In genomic region chr6:71831581-71831960, GRCm38 (mm10) we compare ENCODE assay signal across 8 mouse cellular contexts. TPM values are rescaled to one million over a fixed set of nuclear protein-coding genes. Genes with fewer than 3 reads are reported as not detected.
DNase-seq lines count a peak whose midpoint lies in the region; ATAC-seq and TF ChIP-seq lines count a peak whose summit lies in the region.

No protein-coding gene starts in this region.

- TF ChIP-seq POLR2A in testis, adult 2 months (IDR thresholded peaks at IDR 0.05; ENCODE audit: control insufficient read depth, low read depth, low read length), result no peak; the same call in 1 of the 2 replicates

- H3K36me3 ChIP-seq in E14TG2a.4 (ENCODE audit: insufficient read depth, low read length), result peaks cover 40% of the 10 kb centered on the region
- H3K36me3 ChIP-seq in forebrain, embryonic 12.5 days (replicated peaks), result peaks cover 15% of the 10 kb centered on the region
- H3K36me3 ChIP-seq in heart, postnatal 0 days (replicated peaks; ENCODE audit: control insufficient read depth, insufficient read depth, low read length), result 0 out of 2 replicates have a peak, but pooled peaks cover 10% of the 10 kb centered on the region
- H3K36me3 ChIP-seq in liver, embryonic 16.5 days (ENCODE audit: control insufficient read depth, insufficient read depth), result 0 out of 2 replicates have a peak, but pooled peaks cover 2% of the 10 kb centered on the region
- H3K36me3 ChIP-seq in neural tube, embryonic 13.5 days, result peaks cover 21% of the 10 kb centered on the region
- H3K36me3 ChIP-seq in testis, adult 2 months (ENCODE audit: control insufficient read depth, insufficient read depth, low read length), result no peaks in the 10 kb centered on the region

- peak overlapping the region; percentile 93 for H3K27ac ChIP-seq in forebrain, embryonic 12.5 days
- H3K27ac ChIP-seq in heart, postnatal 0 days (ENCODE audit: low read depth), result peak overlapping the region; percentile 98
- H3K27ac ChIP-seq in liver, embryonic 16.5 days (ENCODE audit: low read length), result peak overlapping the region; percentile 96
- H3K27ac ChIP-seq in neural tube, embryonic 13.5 days (replicated peaks), result peak overlapping the region; percentile 94
- H3K27ac ChIP-seq in testis, adult 2 months (ENCODE audit: control insufficient read depth, insufficient read depth, low read depth, low read length), result peak overlapping the region; percentile 99

- TF ChIP-seq CTCF in E14TG2a.4 (conservative IDR thresholded peaks at IDR 0.05; ENCODE audit: low read length), result no peak
- TF ChIP-seq CTCF in heart, postnatal 0 days (IDR thresholded peaks at IDR 0.05; ENCODE audit: low read depth), result no peak
- no peak for TF ChIP-seq CTCF in testis, adult 2 months (IDR thresholded peaks at IDR 0.05; ENCODE audit: control insufficient read depth, insufficient read depth, insufficient replicate concordance, low read depth, low read length)

- peak; percentile 13; the same call in 1 of the 2 replicates for TF ChIP-seq EP300 in heart, postnatal 0 days (IDR thresholded peaks at IDR 0.05; ENCODE audit: low read depth)

- WGBS in forebrain, embryonic 12.5 days, result 0% methylated on average over 21 of the region's 21 CpGs
- WGBS in heart, postnatal 0 days, result 0% methylated on average over 21 of the region's 21 CpGs
- under 1% methylated on average over 21 of the region's 21 CpGs for WGBS in liver, embryonic 16.5 days (ENCODE audit: insufficient replicate concordance)
- 0% methylated on average over 21 of the region's 21 CpGs for WGBS in neural tube, embryonic 13.5 days

- peak; percentile 94 for DNase-seq in c-Kit-positive CD71-positive TER-119-positive erythroid progenitor cells, embryonic 14.5 days (ENCODE audit: low spot score)
- peak; percentile 97 for DNase-seq in heart, postnatal 0 days (ENCODE audit: low spot score)
- peak; percentile 93 to 98 for DNase-seq in kidney, postnatal 4 days

- H3K9ac ChIP-seq in forebrain, embryonic 12.5 days, result peak overlapping the region; percentile 83
- peak overlapping the region; percentile 85 for H3K9ac ChIP-seq in heart, postnatal 0 days (replicated peaks; ENCODE audit: low read depth, low read length)
- peak overlapping the region; percentile 94 for H3K9ac ChIP-seq in liver, embryonic 16.5 days (ENCODE audit: low read depth, low read length)
- H3K9ac ChIP-seq in neural tube, embryonic 13.5 days, result peak overlapping the region; percentile 91

- peak overlapping the region; percentile 59 for H3K4me2 ChIP-seq in forebrain, embryonic 12.5 days
- peak overlapping the region; percentile 73 for H3K4me2 ChIP-seq in heart, postnatal 0 days (ENCODE audit: low read depth, low read length)
- H3K4me2 ChIP-seq in liver, embryonic 16.5 days (ENCODE audit: low read depth, low read length), result peak overlapping the region; percentile 86
- H3K4me2 ChIP-seq in neural tube, embryonic 13.5 days, result peak overlapping the region; percentile 71

- no peaks in the 10 kb centered on the region for H3K9me3 ChIP-seq in E14TG2a.4 (ENCODE audit: low read length)
- no peaks in the 10 kb centered on the region for H3K9me3 ChIP-seq in forebrain, embryonic 12.5 days
- H3K9me3 ChIP-seq in heart, postnatal 0 days (replicated peaks; ENCODE audit: control insufficient read depth, low read length), result no peaks in the 10 kb centered on the region
- H3K9me3 ChIP-seq in liver, embryonic 16.5 days (replicated peaks; ENCODE audit: control insufficient read depth, low read length), result no peaks in the 10 kb centered on the region
- no peaks in the 10 kb centered on the region for H3K9me3 ChIP-seq in neural tube, embryonic 13.5 days

- ATAC-seq in forebrain, embryonic 12.5 days (ENCODE audit: low FRiP score), result peak; percentile 99
- peak; percentile 98 for ATAC-seq in heart, postnatal 0 days (ENCODE audit: insufficient read depth, low read depth)
- peak; percentile 97 for ATAC-seq in liver, embryonic 16.5 days (ENCODE audit: low read depth)
- ATAC-seq in neural tube, embryonic 13.5 days (ENCODE audit: low read depth), result peak; percentile 100

- H3K4me3 ChIP-seq in E14TG2a.4 (replicated peaks; ENCODE audit: low read length), result peak overlapping the region; percentile 98
- H3K4me3 ChIP-seq in forebrain, embryonic 12.5 days (replicated peaks), result peak overlapping the region; percentile 97
- H3K4me3 ChIP-seq in heart, postnatal 0 days (ENCODE audit: low read depth, low read length), result peak overlapping the region; percentile 93
- peak overlapping the region; percentile 97 for H3K4me3 ChIP-seq in liver, embryonic 16.5 days (ENCODE audit: low read depth, low read length)
- peak overlapping the region; percentile 98 for H3K4me3 ChIP-seq in neural tube, embryonic 13.5 days
- peak overlapping the region; percentile 97 for H3K4me3 ChIP-seq in testis, adult 2 months (ENCODE audit: control insufficient read depth, low read depth, low read length)

- no peaks in the 10 kb centered on the region for H3K27me3 ChIP-seq in E14TG2a.4 (ENCODE audit: insufficient read depth, low read length)
- H3K27me3 ChIP-seq in forebrain, embryonic 12.5 days, result no peaks in the 10 kb centered on the region
- no peaks in the 10 kb centered on the region for H3K27me3 ChIP-seq in heart, postnatal 0 days (ENCODE audit: control insufficient read depth, insufficient read depth, low read length)
- H3K27me3 ChIP-seq in liver, embryonic 16.5 days (ENCODE audit: control insufficient read depth, insufficient read depth, low read depth, low read length), result no peaks in the 10 kb centered on the region
- H3K27me3 ChIP-seq in neural tube, embryonic 13.5 days, result no peaks in the 10 kb centered on the region; the same call in none of the 2 replicates
- no peaks in the 10 kb centered on the region for H3K27me3 ChIP-seq in testis, adult 2 months (ENCODE audit: control insufficient read depth, insufficient read depth, low read length)

- peaks cover 53% of the 10 kb centered on the region for H3K4me1 ChIP-seq in E14TG2a.4 (replicated peaks; ENCODE audit: low read depth, low read length)
- H3K4me1 ChIP-seq in forebrain, embryonic 12.5 days, result peaks cover 11% of the 10 kb centered on the region
- peaks cover 13% of the 10 kb centered on the region; the same call in 1 of the 2 replicates for H3K4me1 ChIP-seq in heart, postnatal 0 days (ENCODE audit: control insufficient read depth, insufficient read depth)
- H3K4me1 ChIP-seq in liver, embryonic 16.5 days (ENCODE audit: control insufficient read depth, low read depth, low read length), result peaks cover 19% of the 10 kb centered on the region
- peaks cover 21% of the 10 kb centered on the region for H3K4me1 ChIP-seq in neural tube, embryonic 13.5 days (replicated peaks)
- H3K4me1 ChIP-seq in testis, adult 2 months (ENCODE audit: control insufficient read depth, insufficient read depth, low read length), result no peaks in the 10 kb centered on the region

RNA-seq across cellular contexts. Expression of gene Immt, which starts 0.4 kb away (rescaled TPM):
- polyA plus RNA-seq in forebrain, embryonic 12.5 days (2016; fragmentation: Nextera tagmentation; extraction: Ambion mirVana), result 151 and 156 TPM in 2 replicates
- 504 and 545 TPM in 2 replicates for total RNA-seq in heart, postnatal 0 days (2014; rRNA removed; ENCODE audit: low replicate concordance)
- polyA plus RNA-seq in heart, postnatal 0 days (2015; fragmentation: Nextera tagmentation; extraction: Ambion mirVana), result 499 and 506 TPM in 2 replicates
- 111 and 113 TPM in 2 replicates for polyA plus RNA-seq in liver, embryonic 16.5 days (2015; fragmentation: Nextera tagmentation; extraction: Ambion mirVana)
- 153 and 160 TPM in 2 replicates for polyA plus RNA-seq in neural tube, embryonic 13.5 days (2015; fragmentation: Nextera tagmentation; extraction: Ambion mirVana)
- polyA plus RNA-seq in testis, adult 2 months (2012; rRNA removed), result 65.3 and 71.3 TPM in 2 replicates

RNA-seq across cellular contexts. Expression of gene Mrpl35, which starts 4.8 kb away (rescaled TPM):
- polyA plus RNA-seq in forebrain, embryonic 12.5 days (2016; fragmentation: Nextera tagmentation; extraction: Ambion mirVana), result 50.7 and 50.9 TPM in 2 replicates
- total RNA-seq in heart, postnatal 0 days (2014; rRNA removed; ENCODE audit: low replicate concordance), result 8.9 and 13.2 TPM in 2 replicates
- 91.3 and 92.1 TPM in 2 replicates for polyA plus RNA-seq in heart, postnatal 0 days (2015; fragmentation: Nextera tagmentation; extraction: Ambion mirVana)
- 51.1 and 55.0 TPM in 2 replicates for polyA plus RNA-seq in liver, embryonic 16.5 days (2015; fragmentation: Nextera tagmentation; extraction: Ambion mirVana)
- polyA plus RNA-seq in neural tube, embryonic 13.5 days (2015; fragmentation: Nextera tagmentation; extraction: Ambion mirVana), result 44.9 and 47.9 TPM in 2 replicates
- 20.0 and 26.4 TPM in 2 replicates for polyA plus RNA-seq in testis, adult 2 months (2012; rRNA removed)

Comparison
In these comparisons a context has a peak if more than half of its experiments do, and no peak if none do; other contexts are left out.
1. Peak in every context shown above with its lines: DNase-seq, ATAC-seq, H3K4me3 ChIP-seq and H3K27ac ChIP-seq.